10 mouse cellular contexts compared by ENCODE assay signal in the genomic region with DNA sequence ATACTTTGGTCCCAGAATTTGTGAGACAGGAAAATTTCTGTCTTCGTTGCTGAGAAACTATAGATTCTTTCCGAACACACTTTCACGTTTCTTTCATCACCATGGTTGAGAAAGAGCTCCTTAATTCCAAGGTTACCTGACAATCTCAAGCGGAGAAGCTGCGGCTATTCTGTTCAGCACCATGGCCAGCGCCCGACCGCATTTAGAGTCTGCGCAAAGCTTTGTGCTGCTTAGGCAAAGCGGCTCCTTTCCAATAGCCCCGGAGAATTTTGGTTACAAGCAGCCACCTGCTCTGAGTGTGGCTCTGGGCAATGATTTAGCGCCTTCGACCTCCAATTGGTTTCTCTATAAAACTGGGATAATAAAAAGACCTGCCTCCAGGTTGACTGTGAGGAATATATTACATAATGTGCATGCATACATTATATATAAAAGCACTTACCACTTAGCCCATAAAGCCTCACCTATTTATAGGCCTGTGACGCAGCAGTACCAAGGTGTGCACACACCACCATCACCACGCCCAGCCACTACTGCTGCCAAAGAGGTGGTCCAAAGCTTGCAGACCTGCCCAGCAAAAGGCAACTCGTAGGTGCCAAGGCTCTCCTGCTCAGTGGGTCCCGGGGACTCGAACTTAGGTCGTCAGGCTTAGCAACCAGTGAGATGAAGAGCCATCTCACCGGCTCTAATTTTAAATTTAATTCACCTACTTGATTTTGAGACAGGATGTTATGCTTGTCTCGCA. TPM values are rescaled to one million over a fixed set of nuclear protein-coding genes. Genes with fewer than 3 reads are reported as not detected.
A peak's percentile ranks its signal among the peaks of the same experiment; 100 is the strongest.
DNase-seq lines count a peak whose midpoint lies in the region; ATAC-seq lines count a peak whose summit lies in the region.
"Had no signal": no experiment of that assay in that cellular context is flagged by ENCODE, and none has a peak within 500 bp of the region (broad histone marks: within the 10 kb centered on the region; RNA-seq: fewer than 3 reads in every experiment).

No protein-coding gene starts in this region.

- no peak overlapping the region for H3K4me3 ChIP-seq in heart, embryonic 12.5 days
- H3K4me3 ChIP-seq: heart, embryonic 15.5 days had no signal

- 24% methylated on average over 21 of the region's 21 CpGs for WGBS in heart, embryonic 12.5 days

- H3K27me3 ChIP-seq in heart, embryonic 12.5 days (replicated peaks), result peaks cover 74% of the 10 kb centered on the region

- peak; percentile 70 to 81 for DNase-seq in heart, postnatal 14 days
- no peak for DNase-seq in heart, adult 11 months
- DNase-seq in B cell, adult 2 months, result peak; percentile 80 to 81
- peak; percentile 87 for DNase-seq in adrenal gland, postnatal 10 days
- peak; percentile 86 for DNase-seq in induced T-regulatory cell, adult 2 months (ENCODE audit: low read depth)
- DNase-seq in mesoderm, embryonic 11.5 days (ENCODE audit: low read depth, low spot score), result peak; percentile 82
- DNase-seq in frontal cortex, postnatal 10 days (ENCODE audit: low spot score in 2 of 2), result no peak

- no peaks in the 10 kb centered on the region for H3K4me1 ChIP-seq in heart, embryonic 12.5 days (replicated peaks)

- H3K27ac ChIP-seq in heart, embryonic 12.5 days (ENCODE audit: poor library complexity, severe bottlenecking), result no peak overlapping the region
- H3K27ac ChIP-seq: heart, embryonic 15.5 days had no signal

- H3K9ac ChIP-seq in heart, embryonic 12.5 days, result no peak overlapping the region
- H3K9ac ChIP-seq: heart, embryonic 15.5 days had no signal

- no peaks in the 10 kb centered on the region for H3K9me3 ChIP-seq in heart, embryonic 12.5 days (replicated peaks)
- H3K9me3 ChIP-seq: heart, embryonic 15.5 days had no signal

- intact Hi-C loops in heart, postnatal 14 days (cut with DNase I), result no loop called here

- no peak for ATAC-seq in heart, embryonic 12.5 days (ENCODE audit: insufficient number of reproducible peaks, low FRiP score)

- H3K4me2 ChIP-seq in heart, embryonic 12.5 days, result no peak overlapping the region
- H3K4me2 ChIP-seq: heart, embryonic 15.5 days had no signal

- no peaks in the 10 kb centered on the region for H3K36me3 ChIP-seq in heart, embryonic 12.5 days
- H3K36me3 ChIP-seq: heart, embryonic 15.5 days had no signal

RNA-seq across cellular contexts. Expression of gene Lrfn3, which starts 15.8 kb away (rescaled TPM):
- total RNA-seq in heart, postnatal 14 days (2021), result 1 to 10 TPM in 1 of 2 experiments, under 1 TPM in 1; 0.83 to 1.2 TPM
- total RNA-seq in adrenal gland, postnatal 10 days (2021), result 10 to 100 TPM; 13.2 to 15.1 TPM
- polyA plus RNA-seq in heart, embryonic 12.5 days (2016; fragmentation: Nextera tagmentation; extraction: Ambion mirVana), result 2.3 and 2.8 TPM in 2 replicates
- total RNA-seq: neutrophil, adult 5-6 weeks had no signal

RNA-seq across cellular contexts. Expression of gene Sdhaf1, which starts 23.1 kb away (rescaled TPM):
- total RNA-seq in heart, postnatal 14 days (2021), result 10 to 100 TPM; 12.1 to 12.8 TPM
- total RNA-seq in adrenal gland, postnatal 10 days (2021), result 10 to 100 TPM; 17.9 to 19.7 TPM
- polyA plus RNA-seq in heart, embryonic 12.5 days (2016; fragmentation: Nextera tagmentation; extraction: Ambion mirVana), result 16.7 and 17.0 TPM in 2 replicates

RNA-seq across cellular contexts. Expression of gene E130208F15Rik, which starts 25.3 kb away (rescaled TPM):
- total RNA-seq in heart, postnatal 14 days (2021), result under 1 TPM; 0.85 to 0.88 TPM
- 1 to 10 TPM; 2.8 TPM for total RNA-seq in adrenal gland, postnatal 10 days (2021)
- polyA plus RNA-seq in heart, embryonic 12.5 days (2016; fragmentation: Nextera tagmentation; extraction: Ambion mirVana), result 1.7 and 2.9 TPM in 2 replicates
- polyA plus RNA-seq: heart, embryonic 15.5 days had no signal

RNA-seq across cellular contexts. Expression of gene Syne4, which starts 32.2 kb away (rescaled TPM):
- 1 to 10 TPM; 1.4 to 1.8 TPM for total RNA-seq in heart, postnatal 14 days (2021)
- 10 to 100 TPM; 17.6 to 22.3 TPM for total RNA-seq in adrenal gland, postnatal 10 days (2021)
- 18.4 and 19.5 TPM in 2 replicates for polyA plus RNA-seq in heart, embryonic 12.5 days (2016; fragmentation: Nextera tagmentation; extraction: Ambion mirVana)

RNA-seq across cellular contexts. Expression of gene Alkbh6, which starts 38.3 kb away (rescaled TPM):
- 10 to 100 TPM; 22.0 to 23.0 TPM for total RNA-seq in heart, postnatal 14 days (2021)
- total RNA-seq in adrenal gland, postnatal 10 days (2021), result 10 to 100 TPM; 46.8 to 49.0 TPM
- polyA plus RNA-seq in heart, embryonic 12.5 days (2016; fragmentation: Nextera tagmentation; extraction: Ambion mirVana), result 56.8 and 59.0 TPM in 2 replicates

Comparison
In these comparisons a context has a peak if more than half of its experiments do, and no peak if none do; other contexts are left out.
1. DNase-seq: peak in heart, postnatal 14 days (2 of 2), B cell, adult 2 months (2 of 2), adrenal gland, postnatal 10 days (single experiment), induced T-regulatory cell, adult 2 months (single experiment) and mesoderm, embryonic 11.5 days (single experiment); none in heart, adult 11 months (single experiment) and frontal cortex, postnatal 10 days (0 of 2).
2. RNA of gene Lrfn3, which starts 15.8 kb away (total RNA-seq): 13.2 to 15.1 TPM in adrenal gland, postnatal 10 days; 0.83 to 1.2 TPM in heart, postnatal 14 days; every median in the first group is over 4 times any median in the second.